Mouse (Mus musculus) left cerebral cortex, adult 18-20 months (tissue): Measurements from ENCODE around the gene Hsfy2. TPM values are rescaled to one million over a fixed set of nuclear protein-coding genes. Genes with fewer than 3 reads are reported as not detected.

Experiments used
- DNase-seq, 2 experiments: peaks; one replicate each; pipeline ENCODE4 v3.0.0; 2021 to 2022; ENCODE audit warnings: low spot score in 2 of 2, mixed read lengths in 1 of 2
- long read RNA-seq, 2 experiments: library from polyadenylated mRNA; stranded (forward); transcript quantifications; one replicate each; pipeline ENCODE4 v2.0.0; 2021
- total RNA-seq, 2 experiments: library from RNA; stranded (reverse); gene quantifications; 2 replicates each; pipeline ENCODE4 v1.2.3; 2021

The Hsfy2 gene
- total RNA-seq, result not detected
- long read RNA-seq, experiment 1, result 0 reads
- long read RNA-seq, experiment 2, result 0 reads

DNA sequence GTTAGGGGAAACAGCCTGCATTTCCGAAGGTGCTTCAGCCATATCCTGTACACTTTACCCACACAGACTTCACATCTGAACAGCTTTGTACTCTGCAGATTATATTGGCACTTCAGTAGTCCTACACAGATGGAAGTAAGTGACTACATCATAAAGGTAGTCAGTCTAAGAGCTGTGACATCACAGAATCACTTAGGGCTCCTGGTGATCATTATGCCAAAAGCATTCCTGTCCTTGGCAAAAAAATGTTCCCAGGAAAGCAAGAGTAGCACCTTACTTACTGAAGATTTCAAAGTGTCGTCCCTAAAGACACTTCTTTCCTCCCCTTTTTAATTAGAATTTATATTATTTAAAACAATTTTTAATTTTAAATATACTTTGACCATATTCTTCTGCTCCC is at the start of gene Hsfy2:
TSS of gene Hsfy2 (minus strand) at position 101 of the 400 bp plus-strand sequence.
- no peak for DNase-seq

DNA sequence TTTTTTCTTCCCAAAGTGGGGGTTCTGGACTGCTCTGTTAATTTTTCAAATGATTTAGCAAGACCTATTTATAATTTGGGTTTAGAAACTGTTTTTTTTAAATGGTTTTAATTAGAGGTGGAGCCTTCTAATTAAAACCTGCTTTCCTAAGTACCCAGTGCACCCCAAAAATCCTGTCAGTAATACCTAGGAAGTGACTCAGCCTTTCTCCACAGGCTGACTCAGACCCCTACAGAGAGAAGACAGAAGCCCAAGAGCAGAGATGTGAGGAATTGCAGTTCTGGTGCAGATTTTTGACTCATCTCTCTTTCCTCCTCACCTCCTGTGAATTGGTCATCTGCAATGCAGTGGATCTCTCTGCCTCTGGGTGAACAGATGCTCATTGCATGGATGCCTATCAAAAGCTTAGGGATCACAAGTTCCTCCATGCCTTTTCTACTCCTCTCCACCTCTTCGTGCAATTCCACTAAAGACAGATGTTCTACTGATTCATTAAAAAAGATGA is 47.9 kb upstream of the Hsfy2 start:
- no peak for DNase-seq

GRCm38 (mm10) chr1:56684512-56684911 is 47.3 kb upstream of the Hsfy2 start:
- DNase-seq, result no peak

- DNase-seq, result no peak
Measured at GRCm38 (mm10) chr1:56681258-56681657, 44.0 kb upstream of the Hsfy2 start.

GRCm38 (mm10) chr1:56675253-56675652 is 38.0 kb upstream of the Hsfy2 start:
- no peak for DNase-seq

GRCm38 (mm10) chr1:56674601-56675000 is 37.4 kb upstream of the Hsfy2 start:
- no peak for DNase-seq

GRCm38 (mm10) chr1:56671241-56671945 is 34.2 kb upstream of the Hsfy2 start:
- no peak for DNase-seq

- DNase-seq, result no peak
Measured at GRCm38 (mm10) chr1:56670509-56670908, 33.3 kb upstream of the Hsfy2 start.

GRCm38 (mm10) chr1:56664606-56665005 is 27.4 kb upstream of the Hsfy2 start:
- no peak for DNase-seq

GRCm38 (mm10) chr1:56626824-56627223 is 10.4 kb downstream of the Hsfy2 start:
- DNase-seq, result no peak

GRCm38 (mm10) chr1:56624304-56624703 is 12.9 kb downstream of the Hsfy2 start:
- no peak for DNase-seq

DNA sequence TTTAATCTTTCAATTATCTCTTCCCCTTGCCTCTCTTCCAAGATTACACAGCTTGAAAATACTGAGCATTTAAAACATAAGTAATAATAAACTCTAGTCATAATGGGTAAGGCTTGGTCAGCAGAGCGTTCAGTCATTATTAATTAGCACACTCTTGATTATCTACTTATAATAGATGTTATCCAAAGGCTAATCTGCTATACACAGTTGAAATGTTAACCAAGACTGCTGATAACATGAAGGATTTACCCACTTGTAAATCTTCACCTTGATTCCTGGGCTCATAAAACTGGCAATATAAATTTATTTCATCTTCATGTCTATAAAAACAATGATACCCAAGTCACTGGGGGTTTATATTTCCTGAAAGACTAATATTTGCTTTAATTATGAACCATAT is 24.9 kb downstream of the Hsfy2 start:
- no peak for DNase-seq
